Mouse (Mus musculus) thymus, adult 2 months (tissue): ENCODE measurements around the gene Ap5s1. TPM values are rescaled to one million over a fixed set of nuclear protein-coding genes. Genes with fewer than 3 reads are reported as not detected.

Source experiments
- DNase-seq: peaks from one replicate; pipeline ENCODE4 v3.0.0; 2021
- H3K27ac ChIP-seq: fragments of 200-500 bp; 2 replicates; pipeline ENCODE4 v1.5.1; 2012; ENCODE audit warnings: low read length, control low read depth; ENCODE audit not compliant: control insufficient read depth, insufficient read depth
- H3K27me3 ChIP-seq: fragments of 200-500 bp; 2 replicates; pipeline ENCODE4 v1.6.1; 2012; ENCODE audit warnings: mild to moderate bottlenecking, low read length, moderate library complexity, mixed read lengths; ENCODE audit not compliant: control insufficient read depth, insufficient read depth
- H3K36me3 ChIP-seq: fragments of 200-500 bp; 2 replicates; pipeline ENCODE4 v1.6.1; 2012; ENCODE audit warnings: mild to moderate bottlenecking, low read length, moderate library complexity; ENCODE audit not compliant: control insufficient read depth, insufficient read depth
- H3K4me1 ChIP-seq: fragments of 200-500 bp; replicated peaks from 2 replicates; pipeline ENCODE4 v1.6.1; 2012; ENCODE audit warnings: low read length; ENCODE audit not compliant: control insufficient read depth, insufficient read depth
- H3K4me3 ChIP-seq: fragments of 200-500 bp; 2 replicates; pipeline ENCODE4 v1.5.1; 2012; ENCODE audit warnings: mild to moderate bottlenecking, low read length, control low read depth, moderate library complexity; ENCODE audit not compliant: control insufficient read depth, insufficient read depth
- CTCF ChIP-seq: fragments of 200-500 bp; IDR thresholded peaks from 2 replicates; pipeline ENCODE4 v1.5.1; 2012; ENCODE audit warnings: mild to moderate bottlenecking, control low read depth, low read length, moderate library complexity, borderline replicate concordance; ENCODE audit not compliant: control insufficient read depth, poor library complexity, insufficient read depth; ENCODE audit errors: extremely low read depth
- POLR2A ChIP-seq: fragments of 200-500 bp; IDR thresholded peaks from 2 replicates; pipeline ENCODE4 v1.6.1; 2012; ENCODE audit warnings: mild to moderate bottlenecking, low read length, control low read depth, moderate library complexity; ENCODE audit not compliant: control insufficient read depth, poor library complexity, insufficient read depth; ENCODE audit errors: extremely low read depth
- whole genome bisulfite sequencing: fragments of 180-500 bp; shearing (Covaris S2); methylation state at CpG from one replicate; pipeline ENCODE4 v1.1.7; 2018; 5-methylcytosine and 5-hydroxymethylcytosine counted together
- polyA plus RNA-seq: library from polyadenylated mRNA; depleted of rRNA; stranded (reverse); fragments of >200 nt; gene quantifications from 2 replicates; pipeline ENCODE4 v1.2.3, GENCODE M21; 2012

The Ap5s1 gene
- polyA plus RNA-seq, 1 experiment, result 52.7 TPM

- Histone ChIP-seq H3K4me1 (peaks cover 37% of the 10 kb centered on the region), H3K27ac (peak overlapping the region; percentile 31), H3K4me3 (no peak overlapping the region), H3K27me3 (no peaks in the 10 kb centered on the region), H3K36me3 (peaks cover 25% of the 10 kb centered on the region)
- no peak for TF ChIP-seq POLR2A
- TF ChIP-seq CTCF, result no peak
- WGBS, result 83% methylated on average over 10 of the region's 10 CpGs
- DNase-seq, result no peak
These were observed 16.4 kb upstream of the Ap5s1 start for GRCm38 (mm10) chr2:131190344-131191004.

GRCm38 (mm10) chr2:131191005-131191390 is 15.9 kb upstream of the Ap5s1 start:
- H3K4me3 ChIP-seq, result no peak overlapping the region
- no peaks in the 10 kb centered on the region for H3K27me3 ChIP-seq
- DNase-seq, result peak; percentile 14
- H3K4me1 ChIP-seq, result peaks cover 34% of the 10 kb centered on the region
- peak overlapping the region; percentile 31; the same call in 1 of the 2 replicates for H3K27ac ChIP-seq
- TF ChIP-seq CTCF, result no peak
- TF ChIP-seq POLR2A, result no peak
- 46% methylated on average over 7 of the region's 7 CpGs for WGBS
- H3K36me3 ChIP-seq, result peaks cover 25% of the 10 kb centered on the region

- Histone ChIP-seq H3K36me3 (peaks cover 28% of the 10 kb centered on the region), H3K4me3 (no peak overlapping the region), H3K27me3 (no peaks in the 10 kb centered on the region), H3K27ac (no peak overlapping the region), H3K4me1 (no peaks in the 10 kb centered on the region)
- no peak for TF ChIP-seq CTCF
- no peak for TF ChIP-seq POLR2A
- WGBS, result 91% methylated on average over 16 of the region's 16 CpGs
- no peak for DNase-seq
These were observed 10.1 kb upstream of the Ap5s1 start for GRCm38 (mm10) chr2:131196606-131197316.

GRCm38 (mm10) chr2:131200710-131201109 is 6.2 kb upstream of the Ap5s1 start:
- TF ChIP-seq CTCF (no peak), POLR2A (no peak)
- no peak for DNase-seq
- peaks cover 3% of the 10 kb centered on the region for H3K36me3 ChIP-seq
- H3K27ac ChIP-seq, result no peak overlapping the region
- H3K27me3 ChIP-seq, result no peaks in the 10 kb centered on the region
- no peak overlapping the region for H3K4me3 ChIP-seq
- H3K4me1 ChIP-seq, result peaks cover 6% of the 10 kb centered on the region; the same call in 1 of the 2 replicates
- WGBS, result 98% methylated on average over 2 of the region's 2 CpGs

GRCm38 (mm10) chr2:131201262-131201661 is 5.6 kb upstream of the Ap5s1 start:
- TF ChIP-seq POLR2A, result no peak
- no peak for TF ChIP-seq CTCF
- peaks cover 6% of the 10 kb centered on the region; the same call in 1 of the 2 replicates for H3K4me1 ChIP-seq
- H3K36me3 ChIP-seq, result peaks cover 3% of the 10 kb centered on the region
- WGBS, result 95% methylated on average over 3 of the region's 3 CpGs
- H3K4me3 ChIP-seq, result no peak overlapping the region
- no peak overlapping the region for H3K27ac ChIP-seq
- no peak for DNase-seq
- no peaks in the 10 kb centered on the region for H3K27me3 ChIP-seq

DNA sequence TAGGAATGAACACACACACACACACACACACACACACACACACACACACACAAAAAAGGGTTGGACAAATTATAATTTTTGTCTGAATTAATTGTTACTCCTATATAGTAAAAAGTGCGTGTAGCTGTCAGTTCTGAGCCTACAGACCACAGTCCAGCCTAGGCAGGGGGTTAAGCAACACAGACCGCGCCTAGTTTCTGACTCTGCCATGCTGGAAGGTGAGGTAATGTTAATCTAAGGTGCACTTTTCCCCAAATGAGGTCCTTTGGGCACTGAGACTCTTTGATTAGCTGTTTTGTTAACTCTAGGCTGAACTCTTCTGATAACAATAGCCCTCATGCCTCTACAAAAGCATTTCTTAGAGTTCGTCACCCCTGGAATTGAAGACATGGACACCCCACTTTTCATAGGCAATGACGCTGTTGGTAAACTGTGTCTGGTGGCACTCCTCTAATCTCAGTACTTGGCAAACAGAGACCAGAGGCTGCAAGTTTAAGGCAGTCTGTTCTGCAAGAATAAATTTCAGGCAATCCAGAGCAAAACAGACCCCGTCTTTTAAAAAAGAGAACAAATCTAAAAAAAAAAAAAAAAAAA is 3.0 kb upstream of the Ap5s1 start:
- no peak for TF ChIP-seq CTCF
- H3K36me3 ChIP-seq, result no peaks in the 10 kb centered on the region
- DNase-seq, result no peak
- no peaks in the 10 kb centered on the region for H3K27me3 ChIP-seq
- WGBS, result 90% methylated on average over 6 of the region's 6 CpGs
- peaks cover 6% of the 10 kb centered on the region; the same call in 1 of the 2 replicates for H3K4me1 ChIP-seq
- H3K4me3 ChIP-seq, result no peak overlapping the region
- H3K27ac ChIP-seq, result no peak overlapping the region
